Mouse (Mus musculus) spleen, adult 12 weeks (tissue): ENCODE results near the gene Wdr66.

Experiments used
- DNase-seq: peaks from one replicate; pipeline ENCODE4 v3.0.0; 2022; ENCODE audit warnings: low spot score

The Wdr66 gene

GRCm38 (mm10) chr5:123315219-123315866 lies 63.4 kb downstream of the Wdr66 start:
- DNase-seq = peak; percentile 8

DNA sequence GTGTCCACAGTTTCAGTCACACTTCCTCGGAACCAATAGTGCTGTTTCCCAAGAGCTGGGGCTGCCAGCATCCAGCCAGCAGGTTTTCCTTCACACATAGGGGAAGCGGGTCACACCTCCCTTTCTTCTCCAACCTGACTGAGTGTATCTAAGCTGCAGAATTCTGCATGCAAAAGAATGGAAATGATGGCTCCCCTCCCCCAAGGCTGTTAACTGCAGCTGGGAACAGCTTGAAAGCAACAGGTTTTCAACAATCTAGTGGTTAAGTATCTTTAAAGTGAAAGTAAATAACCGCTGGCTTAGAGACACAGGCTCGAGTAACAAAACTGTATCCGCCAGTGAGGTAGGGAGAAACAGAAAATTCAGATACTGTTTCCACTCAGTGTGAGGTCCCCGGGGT lies 66.1 kb downstream of the Wdr66 start:
- DNase-seq = no peak

DNA sequence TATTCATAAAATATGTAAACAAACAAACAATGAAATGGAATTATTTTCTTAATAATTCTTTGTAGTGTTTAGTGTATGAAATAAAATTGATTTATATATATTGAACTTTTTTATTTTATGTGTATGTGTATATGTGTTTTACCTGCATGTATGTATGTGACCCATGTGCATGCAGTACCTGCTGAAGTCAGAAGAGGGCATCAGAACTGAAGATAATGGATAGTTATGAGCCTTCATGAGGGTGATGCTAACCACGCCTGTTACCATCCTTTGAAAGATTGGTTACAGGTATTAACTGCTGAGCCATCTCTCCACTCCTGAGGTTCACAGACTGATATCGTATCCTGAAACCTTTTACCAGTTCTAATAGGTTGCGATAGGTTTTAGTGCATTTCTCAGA lies 68.2 kb downstream of the Wdr66 start:
- DNase-seq = no peak

DNA sequence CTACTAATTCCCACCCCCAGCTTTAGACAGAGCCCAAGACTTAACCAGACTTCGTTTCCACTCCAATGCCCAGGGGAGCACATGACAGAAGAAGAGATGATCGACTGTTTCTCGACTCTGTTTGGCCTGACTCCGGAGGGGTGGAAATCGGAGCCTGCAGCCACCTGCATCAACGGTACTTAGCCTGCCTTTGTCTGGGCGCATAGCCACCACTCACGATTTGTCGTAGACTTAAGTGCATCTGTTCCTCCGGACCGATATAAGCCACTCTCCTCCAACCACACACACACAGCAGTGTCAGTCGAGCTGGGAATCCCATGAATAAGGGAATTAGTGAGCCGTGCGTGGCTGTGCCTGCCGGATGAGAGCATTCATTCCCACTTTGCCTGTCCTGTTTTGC lies 72.3 kb downstream of the Wdr66 start:
- no peak for DNase-seq

DNA sequence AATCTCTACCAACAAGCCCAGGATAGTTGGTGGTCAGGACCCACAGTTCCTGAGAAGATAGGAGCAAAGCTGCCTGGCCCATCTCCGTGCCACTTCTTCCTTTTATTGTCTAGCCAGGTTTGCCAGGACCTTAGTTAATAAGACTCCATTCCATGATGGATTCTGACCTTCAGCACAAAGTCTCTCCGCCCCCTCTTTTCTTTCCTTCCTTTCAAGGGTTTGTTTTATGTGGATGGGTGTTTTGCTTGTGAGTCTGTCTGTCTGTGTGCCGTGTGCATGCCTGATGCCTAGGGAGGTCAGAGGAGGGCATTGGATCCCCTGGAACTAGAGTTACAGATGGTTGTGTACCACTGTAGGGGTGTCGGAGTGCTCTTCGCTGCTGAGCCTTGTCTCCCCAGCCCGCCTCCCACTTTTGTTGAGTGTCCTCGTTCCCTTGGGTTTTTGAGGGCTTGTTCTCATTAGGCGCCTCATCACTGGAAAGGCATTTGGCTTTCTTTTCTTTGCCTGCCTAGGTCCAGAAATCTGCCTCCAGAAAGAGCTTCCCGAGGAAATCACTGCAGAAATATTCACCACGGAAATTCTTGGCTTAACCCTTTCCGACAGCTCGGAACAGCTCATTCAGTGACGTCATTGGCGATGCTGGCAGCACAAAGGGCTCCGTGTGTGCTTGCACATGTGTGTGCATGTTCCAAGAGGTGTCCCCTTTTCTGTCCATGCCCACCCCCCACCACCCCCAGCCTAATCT lies 74.3 kb downstream of the Wdr66 start:
- DNase-seq = no peak

DNA sequence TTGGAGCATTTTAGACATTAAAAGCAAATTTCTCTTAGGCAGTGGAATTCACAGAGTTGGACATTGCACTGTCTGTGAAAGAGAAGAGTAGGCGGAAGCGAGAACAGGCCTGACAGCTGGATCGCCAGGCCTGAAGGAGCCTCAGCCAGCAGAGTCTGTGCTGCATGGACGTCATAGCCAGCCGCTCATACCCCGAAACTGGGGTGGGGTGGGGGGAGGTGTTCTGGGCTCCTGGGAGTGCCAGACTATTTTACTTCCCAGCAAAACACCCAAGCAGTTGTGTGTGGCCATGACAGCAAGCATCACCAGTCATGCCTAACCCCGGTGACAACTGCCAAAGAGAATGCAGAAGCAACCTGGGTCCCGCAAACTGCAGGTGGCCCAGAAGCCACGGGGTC lies 74.8 kb downstream of the Wdr66 start:
- peak; percentile 27 for DNase-seq

DNA sequence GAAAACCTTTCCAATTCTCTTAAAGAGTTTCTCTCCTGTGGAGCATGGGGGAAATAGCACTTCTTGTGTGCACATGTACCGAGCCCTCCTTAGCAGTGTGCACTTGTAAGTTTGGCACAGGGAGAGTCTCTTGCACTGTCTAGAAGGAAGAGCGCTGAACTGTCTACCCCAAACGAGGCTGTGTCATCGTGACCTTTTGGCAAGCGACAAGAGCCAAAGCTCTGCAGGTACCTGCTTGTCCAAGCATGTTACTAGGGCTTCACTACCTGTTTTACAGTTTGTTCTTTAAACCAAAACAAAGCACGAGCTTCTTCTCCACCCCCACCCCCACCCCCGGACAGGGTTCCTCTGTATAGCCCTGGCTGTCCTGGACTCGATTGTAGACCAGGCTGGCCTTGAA lies 75.8 kb downstream of the Wdr66 start:
- no peak for DNase-seq

GRCm38 (mm10) chr5:123333566-123333965 lies 81.7 kb downstream of the Wdr66 start:
- DNase-seq = no peak

DNA sequence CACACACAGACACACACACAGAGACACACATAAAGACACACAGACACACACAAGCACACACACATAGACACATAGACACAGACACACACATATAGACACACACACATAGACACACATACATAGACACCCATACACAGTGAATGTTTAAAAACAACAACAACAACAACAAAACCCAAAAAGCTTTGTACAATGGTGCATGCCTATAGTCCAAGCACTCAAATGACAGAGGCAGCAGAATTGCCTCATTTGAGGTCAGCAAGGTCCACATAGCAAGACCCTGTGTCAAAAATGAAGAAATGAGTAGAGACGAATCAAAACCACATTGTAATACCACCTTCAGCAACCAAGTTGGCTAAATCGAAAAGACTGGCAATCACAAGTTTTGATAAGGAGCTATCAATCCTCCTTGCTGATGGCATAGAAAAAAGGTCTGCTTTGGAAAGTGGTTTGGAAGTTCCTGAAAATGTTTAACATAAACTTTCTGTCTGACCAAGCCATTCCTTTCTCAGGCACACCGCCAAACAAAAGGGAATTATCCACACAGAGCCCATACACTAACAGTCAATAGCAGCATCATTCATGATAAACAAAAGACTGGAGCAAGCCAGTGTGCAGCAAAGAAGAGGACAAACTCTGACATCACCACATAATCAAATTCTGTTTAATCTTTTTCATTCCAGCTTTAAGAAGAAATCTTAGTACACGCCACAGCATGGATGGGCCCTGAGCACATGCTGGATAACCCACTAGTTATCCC lies 84.5 kb downstream of the Wdr66 start:
- no peak for DNase-seq

DNA sequence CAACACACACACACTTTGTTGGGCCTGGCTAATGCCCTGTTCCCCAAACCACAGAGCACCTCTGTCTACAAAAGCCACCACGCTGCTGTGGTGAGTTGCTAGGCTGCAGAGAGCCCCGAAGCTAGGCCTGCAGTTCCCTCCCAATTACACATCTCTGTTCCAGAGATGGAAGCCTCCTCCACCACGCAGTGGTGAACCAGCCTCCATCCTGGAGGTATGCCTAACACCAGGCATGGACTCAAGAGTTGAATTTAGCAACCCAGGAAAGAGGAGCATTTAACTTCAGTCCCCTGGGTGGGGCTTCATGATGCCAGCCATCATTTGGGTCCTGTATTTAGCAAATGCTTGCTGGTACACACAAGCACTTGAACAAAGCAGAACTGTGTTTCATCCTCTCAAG lies 86.6 kb downstream of the Wdr66 start:
- DNase-seq = no peak

DNA sequence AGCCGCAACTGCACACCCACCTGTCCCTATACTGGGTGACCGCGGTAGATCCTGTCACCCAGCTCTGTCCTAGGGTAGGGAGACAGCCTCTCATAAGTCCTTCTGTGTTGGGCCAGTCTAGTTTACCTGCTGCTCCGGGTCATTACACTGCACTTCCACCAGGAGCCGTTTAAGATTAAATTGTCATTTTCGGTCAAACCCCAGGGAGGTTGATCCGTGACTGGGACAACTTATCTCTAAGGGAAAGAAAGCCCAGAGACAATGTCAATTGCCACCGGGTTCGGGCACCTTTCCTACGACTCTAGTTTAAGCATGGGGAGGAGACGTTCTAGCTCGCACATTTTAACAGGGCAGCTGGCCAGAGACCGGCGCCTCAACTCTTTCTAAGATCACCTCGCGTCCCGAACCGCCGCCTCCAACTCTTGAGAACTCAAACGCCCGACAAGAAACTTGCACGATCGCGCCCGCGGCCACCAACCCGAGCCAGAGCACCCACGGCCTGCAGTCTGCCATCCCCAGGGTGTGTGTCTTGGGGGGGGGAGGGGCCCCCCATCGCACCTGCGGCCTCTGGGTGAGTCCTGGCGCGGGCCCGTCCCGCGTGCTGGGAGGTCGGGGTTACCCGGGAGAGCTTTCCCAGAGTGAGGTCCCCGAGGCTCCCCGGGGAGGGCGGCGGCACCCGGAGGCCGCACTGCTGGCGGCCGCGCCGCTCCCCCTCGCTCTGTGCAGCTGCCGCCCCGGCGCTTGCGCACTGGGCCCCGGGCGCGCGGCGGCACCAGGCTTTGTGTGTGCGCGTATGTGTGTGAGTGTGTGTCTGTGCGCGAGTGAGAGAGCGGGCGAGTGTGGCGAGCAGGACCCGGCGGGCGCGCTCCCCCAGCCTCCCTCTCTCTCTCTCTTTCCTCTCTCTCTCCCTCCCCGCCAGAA lies 92.1 kb downstream of the Wdr66 start, which contains the start of gene Bcl7a:
Gene Bcl7a (plus strand): TSS at position 128 of the 921 bp plus-strand sequence.
- DNase-seq = peak; percentile 75

- no peak for DNase-seq
Observed at GRCm38 (mm10) chr5:123344628-123344962, 92.7 kb downstream of the Wdr66 start.

- peak; percentile 25 for DNase-seq
Observed at GRCm38 (mm10) chr5:123344963-123345852, 93.3 kb downstream of the Wdr66 start.

DNA sequence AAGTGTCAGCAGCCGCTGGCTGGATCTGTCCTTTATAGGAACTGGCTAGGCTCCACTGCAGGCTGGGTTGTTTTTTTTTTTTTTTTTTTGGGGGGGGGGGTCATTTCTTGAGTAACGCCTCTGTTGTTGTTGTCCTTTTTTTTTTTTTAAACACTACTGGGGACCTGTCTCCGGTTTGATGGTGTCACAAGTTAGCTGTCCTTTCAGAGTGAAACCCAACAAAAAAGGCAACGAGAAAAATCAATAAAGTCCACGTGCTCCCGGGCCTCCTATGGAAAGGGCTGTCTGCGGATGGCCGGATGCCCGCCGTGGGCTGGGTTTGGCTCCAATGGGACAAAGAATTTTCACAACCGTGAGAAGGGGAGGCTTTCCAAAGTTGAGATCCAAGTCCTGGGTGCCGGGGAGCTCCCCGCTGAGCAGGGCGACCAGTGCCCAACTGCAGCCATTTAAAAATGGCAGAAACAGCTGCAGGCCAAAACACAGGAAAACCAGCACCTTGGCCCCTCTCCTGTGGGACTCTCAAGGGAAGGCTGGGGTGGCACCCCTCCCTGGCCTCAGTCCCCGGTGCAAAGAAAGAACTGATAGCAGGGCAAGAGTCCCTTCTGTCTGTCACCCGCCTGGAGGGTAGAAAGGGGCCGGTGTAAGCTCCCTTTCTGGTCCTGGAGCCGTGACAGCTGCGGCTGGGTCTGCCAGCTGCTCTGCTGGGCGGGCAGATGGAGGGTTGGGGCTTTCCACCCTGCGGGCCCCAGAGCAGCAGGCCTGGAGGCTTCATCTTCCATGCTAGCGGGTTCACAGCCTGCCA lies 94.2 kb downstream of the Wdr66 start:
- DNase-seq = no peak

DNA sequence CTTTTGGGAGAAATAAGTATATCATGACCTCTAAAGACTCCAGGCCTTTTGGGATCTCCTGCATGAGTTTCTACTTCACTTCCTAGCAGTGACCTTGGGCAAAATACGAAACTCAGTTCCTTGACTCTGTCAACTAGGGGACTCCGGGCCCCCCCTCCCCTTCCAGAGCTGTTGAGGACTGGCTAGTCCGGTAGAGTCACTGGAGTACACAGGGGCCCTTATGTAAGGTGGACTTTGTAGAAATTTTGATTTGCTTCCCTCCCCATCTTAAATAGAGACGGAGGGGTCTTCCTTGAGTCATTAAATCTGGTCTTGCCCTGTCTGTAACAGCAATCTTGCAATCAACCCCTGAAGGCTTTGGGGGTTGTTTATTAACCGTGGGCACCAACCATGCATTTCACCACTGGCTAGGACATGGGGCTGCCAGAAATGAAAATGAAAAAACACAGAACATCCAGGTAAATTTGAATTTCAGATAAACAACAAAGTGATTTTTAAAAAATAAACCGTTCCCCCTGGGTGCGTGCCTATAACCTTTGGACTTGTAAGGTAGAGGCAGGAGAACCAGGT lies 94.9 kb downstream of the Wdr66 start:
- DNase-seq = no peak

- no peak for DNase-seq
Observed at GRCm38 (mm10) chr5:123347985-123348384, 96.1 kb downstream of the Wdr66 start.

DNA sequence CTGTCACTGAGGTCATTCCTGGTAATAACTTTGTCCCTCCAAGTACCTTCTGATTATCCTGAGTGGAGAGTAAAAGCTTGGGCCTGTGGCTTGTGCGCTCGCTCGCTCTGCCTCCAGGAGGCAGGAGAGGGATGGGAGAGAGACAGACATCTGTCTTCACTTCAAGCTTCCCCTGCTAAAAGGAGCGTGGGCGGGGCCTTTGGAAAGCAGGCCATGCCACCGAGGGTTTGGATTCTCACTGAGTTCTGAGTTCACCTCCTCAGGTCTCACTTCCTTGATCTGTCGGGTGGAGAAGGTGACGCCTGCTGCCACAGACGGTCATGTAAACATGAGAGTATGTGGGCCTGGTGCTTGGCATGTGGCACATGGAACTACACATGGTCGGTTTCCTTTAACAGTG lies 98.5 kb downstream of the Wdr66 start:
- DNase-seq = peak; percentile 12

GRCm38 (mm10) chr5:123355918-123356317 lies 104.0 kb downstream of the Wdr66 start:
- no peak for DNase-seq

GRCm38 (mm10) chr5:123357253-123357652 lies 105.4 kb downstream of the Wdr66 start:
- no peak for DNase-seq

DNA sequence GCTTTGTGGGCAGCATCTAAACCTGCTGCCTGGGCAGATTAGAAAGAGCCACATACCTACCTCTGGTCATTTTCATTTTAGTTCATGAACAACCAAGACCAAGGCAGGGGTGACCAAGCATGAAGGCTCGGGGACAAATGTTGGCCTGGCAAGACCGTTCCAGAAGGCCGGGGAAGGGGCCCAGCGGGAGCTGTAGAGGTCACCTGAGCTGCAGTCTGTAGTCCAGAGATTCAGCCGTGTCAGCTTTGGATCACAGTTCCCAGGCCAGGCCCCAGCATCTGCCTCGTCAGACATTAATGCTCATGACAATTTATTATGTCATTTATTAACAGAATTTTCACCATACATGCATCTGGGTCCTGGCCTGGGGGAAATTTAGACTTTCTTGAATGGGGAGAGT lies 107.5 kb downstream of the Wdr66 start:
- no peak for DNase-seq
